Mouse (Mus musculus): ENCODE results near the gene Scn10a. TPM values are rescaled to one million over a fixed set of nuclear protein-coding genes. Genes with fewer than 3 reads are reported as not detected.

The Scn10a gene
- total and polyA plus RNA-seq, 2 experiments from 2014 or later: 0.10 to 0.16 TPM

GRCm38 (mm10) chr9:119691001-119691400, 28.1 kb downstream of the Scn10a start:
- no peak for ATAC-seq
- Histone ChIP-seq H3K4me1 (ENCODE audit: insufficient read depth) (no peaks in the 10 kb centered on the region), H3K4me3 (ENCODE audit: low read depth, low read length) (no peak overlapping the region), H3K9ac (no peak overlapping the region), H3K9me3 (ENCODE audit: low read length) (no peaks in the 10 kb centered on the region), H3K27ac (ENCODE audit: low read depth, low read length) (no peak overlapping the region), H3K4me2 (ENCODE audit: low read depth) (no peak overlapping the region), H3K36me3 (ENCODE audit: insufficient read depth) (no peaks in the 10 kb centered on the region), H3K27me3 (ENCODE audit: insufficient read depth, low read length) (no peaks in the 10 kb centered on the region)
- no peak for TF ChIP-seq CTCF (IDR thresholded peaks at IDR 0.05; ENCODE audit: low read depth)
- no peak for DNase-seq
- WGBS: 79% methylated on average over 8 of the region's 8 CpGs

GRCm38 (mm10) chr9:119687893-119688292, 31.2 kb downstream of the Scn10a start:
- H3K27me3 ChIP-seq (ENCODE audit: insufficient read depth, low read length): no peaks in the 10 kb centered on the region
- H3K27ac ChIP-seq (ENCODE audit: low read depth, low read length): no peak overlapping the region
- no peak for TF ChIP-seq CTCF (IDR thresholded peaks at IDR 0.05; ENCODE audit: low read depth)
- H3K4me3 ChIP-seq (ENCODE audit: low read depth, low read length): no peak overlapping the region
- ATAC-seq (no peak), DNase-seq (no peak)
- no peaks in the 10 kb centered on the region for H3K4me1 ChIP-seq (ENCODE audit: insufficient read depth)
- 80% methylated on average over 8 of the region's 8 CpGs for WGBS
- no peaks in the 10 kb centered on the region for H3K9me3 ChIP-seq (ENCODE audit: low read length)
- H3K4me2 ChIP-seq (ENCODE audit: low read depth): no peak overlapping the region
- H3K9ac ChIP-seq: no peak overlapping the region
- H3K36me3 ChIP-seq (ENCODE audit: insufficient read depth): no peaks in the 10 kb centered on the region

- no peaks in the 10 kb centered on the region for H3K36me3 ChIP-seq (ENCODE audit: insufficient read depth)
- H3K9ac ChIP-seq: no peak overlapping the region
- 96% methylated on average over 8 of the region's 8 CpGs for WGBS
- TF ChIP-seq CTCF (IDR thresholded peaks at IDR 0.05; ENCODE audit: low read depth): peak; percentile 34; the same call in 1 of the 2 replicates
- no peaks in the 10 kb centered on the region for H3K9me3 ChIP-seq (ENCODE audit: low read length)
- no peak overlapping the region for H3K27ac ChIP-seq (ENCODE audit: low read depth, low read length)
- no peaks in the 10 kb centered on the region for H3K4me1 ChIP-seq (ENCODE audit: insufficient read depth)
- no peak overlapping the region for H3K4me2 ChIP-seq (ENCODE audit: low read depth)
- no peak for ATAC-seq
- no peak overlapping the region for H3K4me3 ChIP-seq (ENCODE audit: low read depth, low read length)
- H3K27me3 ChIP-seq (ENCODE audit: insufficient read depth, low read length): no peaks in the 10 kb centered on the region
- DNase-seq: no peak
Measured at GRCm38 (mm10) chr9:119686187-119686586, 32.9 kb downstream of the Scn10a start.

- Histone ChIP-seq H3K9me3 (ENCODE audit: low read length) (no peaks in the 10 kb centered on the region), H3K27me3 (ENCODE audit: insufficient read depth, low read length) (no peaks in the 10 kb centered on the region), H3K27ac (ENCODE audit: low read depth, low read length) (no peak overlapping the region), H3K36me3 (ENCODE audit: insufficient read depth) (no peaks in the 10 kb centered on the region), H3K4me1 (ENCODE audit: insufficient read depth) (no peaks in the 10 kb centered on the region), H3K4me2 (ENCODE audit: low read depth) (no peak overlapping the region), H3K4me3 (ENCODE audit: low read depth, low read length) (no peak overlapping the region), H3K9ac (no peak overlapping the region)
- no peak for ATAC-seq
- WGBS: 88% methylated on average over 3 of the region's 3 CpGs
- TF ChIP-seq CTCF (IDR thresholded peaks at IDR 0.05; ENCODE audit: low read depth): no peak
- no peak for DNase-seq
Measured at GRCm38 (mm10) chr9:119680896-119681295, 38.2 kb downstream of the Scn10a start.

- H3K4me2 ChIP-seq (ENCODE audit: low read depth): no peak overlapping the region
- H3K9me3 ChIP-seq (ENCODE audit: low read length): no peaks in the 10 kb centered on the region
Measured at GRCm38 (mm10) chr9:119664109-119664508, 55.0 kb downstream of the Scn10a start.

GRCm38 (mm10) chr9:119656111-119656510, 63.0 kb downstream of the Scn10a start:
- no peak overlapping the region for H3K4me2 ChIP-seq (ENCODE audit: low read depth)
- H3K27me3 ChIP-seq (ENCODE audit: insufficient read depth, low read length): no peaks in the 10 kb centered on the region
- no peaks in the 10 kb centered on the region for H3K4me1 ChIP-seq (ENCODE audit: insufficient read depth)
- H3K27ac ChIP-seq (ENCODE audit: low read depth, low read length): no peak overlapping the region
- peak; percentile 26 for DNase-seq
- H3K36me3 ChIP-seq (ENCODE audit: insufficient read depth): no peaks in the 10 kb centered on the region
- no peak overlapping the region for H3K9ac ChIP-seq
- no peak for ATAC-seq
- H3K9me3 ChIP-seq (ENCODE audit: low read length): no peaks in the 10 kb centered on the region
- WGBS: 48% methylated on average over 6 of the region's 6 CpGs
- TF ChIP-seq CTCF (IDR thresholded peaks at IDR 0.05; ENCODE audit: low read depth): no peak
- no peak overlapping the region for H3K4me3 ChIP-seq (ENCODE audit: low read depth, low read length)

More at GRCm38 (mm10) chr9:119664109-119664508, 55.0 kb downstream of the Scn10a start:
- ATAC-seq: no peak
- Histone ChIP-seq H3K27me3 (ENCODE audit: insufficient read depth, low read length) (no peaks in the 10 kb centered on the region), H3K27ac (ENCODE audit: low read depth, low read length) (no peak overlapping the region), H3K36me3 (ENCODE audit: insufficient read depth) (no peaks in the 10 kb centered on the region), H3K9ac (no peak overlapping the region), H3K4me3 (ENCODE audit: low read depth, low read length) (no peak overlapping the region), H3K4me1 (ENCODE audit: insufficient read depth) (no peaks in the 10 kb centered on the region)
- 56% methylated on average over 1 of the region's 1 CpGs for WGBS
- no peak for DNase-seq
- TF ChIP-seq CTCF (IDR thresholded peaks at IDR 0.05; ENCODE audit: low read depth): no peak

- Histone ChIP-seq H3K27me3 (ENCODE audit: insufficient read depth, low read length) (no peaks in the 10 kb centered on the region), H3K4me1 (ENCODE audit: insufficient read depth) (no peaks in the 10 kb centered on the region), H3K4me2 (ENCODE audit: low read depth) (no peak overlapping the region), H3K36me3 (ENCODE audit: insufficient read depth) (no peaks in the 10 kb centered on the region), H3K4me3 (ENCODE audit: low read depth, low read length) (no peak overlapping the region), H3K9ac (no peak overlapping the region), H3K27ac (ENCODE audit: low read depth, low read length) (no peak overlapping the region), H3K9me3 (ENCODE audit: low read length) (no peaks in the 10 kb centered on the region)
- TF ChIP-seq CTCF (IDR thresholded peaks at IDR 0.05; ENCODE audit: low read depth): no peak
- 72% methylated on average over 5 of the region's 5 CpGs for WGBS
- no peak for ATAC-seq
- DNase-seq: no peak
Measured at GRCm38 (mm10) chr9:119653758-119654157, 65.4 kb downstream of the Scn10a start.
